Mouse (Mus musculus) cortical plate, adult 2 months (tissue): ENCODE results near the gene Col26a1. TPM values are rescaled to one million over a fixed set of nuclear protein-coding genes. Genes with fewer than 3 reads are reported as not detected.

Experiments
- H3K27ac ChIP-seq: fragments of 200-500 bp; 2 replicates; pipeline ENCODE4 v1.5.1; 2012; ENCODE audit warnings: low read length, control low read depth, inconsistent platforms; ENCODE audit not compliant: insufficient read depth
- H3K4me1 ChIP-seq: fragments of 200-500 bp; 2 replicates; pipeline ENCODE4 v1.6.1; 2011; ENCODE audit warnings: low read length; ENCODE audit not compliant: control insufficient read depth, insufficient read depth
- H3K4me3 ChIP-seq: fragments of 200-500 bp; 2 replicates; pipeline ENCODE4 v1.5.1; 2011; ENCODE audit warnings: mild to moderate bottlenecking, low read length, control low read depth; ENCODE audit not compliant: insufficient read depth
- CTCF ChIP-seq: fragments of 200-500 bp; IDR thresholded peaks from 2 replicates; pipeline ENCODE4 v1.5.1; 2011; ENCODE audit warnings: mild to moderate bottlenecking, control low read depth, low read length; ENCODE audit not compliant: insufficient read depth; ENCODE audit errors: extremely low read depth
- POLR2A ChIP-seq: fragments of 200-500 bp; IDR thresholded peaks from 2 replicates; pipeline ENCODE4 v1.6.1; 2011; ENCODE audit warnings: mild to moderate bottlenecking, low read length, control low read depth; ENCODE audit not compliant: insufficient read depth; ENCODE audit errors: extremely low read depth
- polyA plus RNA-seq: library from polyadenylated mRNA; depleted of rRNA; stranded (reverse); fragments of >200 nt; gene quantifications from 2 replicates; pipeline ENCODE4 v1.2.3, GENCODE M21; 2012

Gene Col26a1
- polyA plus RNA-seq, 1 experiment, result 22.7 TPM

DNA sequence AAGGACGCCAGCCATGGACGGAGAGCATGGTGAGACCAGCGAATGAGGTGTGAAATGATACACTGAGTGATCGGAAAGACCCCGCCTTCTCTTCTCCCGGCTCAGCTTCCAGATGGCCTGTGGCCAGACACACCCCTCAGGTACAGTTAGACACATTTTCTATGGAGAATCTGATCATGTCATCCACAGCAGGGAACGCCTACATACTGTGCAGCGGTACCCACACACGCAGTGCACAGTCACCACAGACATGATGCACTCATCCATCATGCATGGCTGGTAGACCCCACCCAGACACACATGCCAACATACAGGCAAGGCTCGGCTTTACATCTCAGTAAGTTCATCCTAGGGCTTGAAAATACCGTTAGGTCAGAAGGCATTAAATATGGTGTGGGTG is 63.3 kb downstream of the Col26a1 start:
- H3K27ac ChIP-seq, result no peak overlapping the region
- H3K4me3 ChIP-seq, result no peak overlapping the region
- TF ChIP-seq CTCF (no peak), POLR2A (no peak)
- no peaks in the 10 kb centered on the region for H3K4me1 ChIP-seq

DNA sequence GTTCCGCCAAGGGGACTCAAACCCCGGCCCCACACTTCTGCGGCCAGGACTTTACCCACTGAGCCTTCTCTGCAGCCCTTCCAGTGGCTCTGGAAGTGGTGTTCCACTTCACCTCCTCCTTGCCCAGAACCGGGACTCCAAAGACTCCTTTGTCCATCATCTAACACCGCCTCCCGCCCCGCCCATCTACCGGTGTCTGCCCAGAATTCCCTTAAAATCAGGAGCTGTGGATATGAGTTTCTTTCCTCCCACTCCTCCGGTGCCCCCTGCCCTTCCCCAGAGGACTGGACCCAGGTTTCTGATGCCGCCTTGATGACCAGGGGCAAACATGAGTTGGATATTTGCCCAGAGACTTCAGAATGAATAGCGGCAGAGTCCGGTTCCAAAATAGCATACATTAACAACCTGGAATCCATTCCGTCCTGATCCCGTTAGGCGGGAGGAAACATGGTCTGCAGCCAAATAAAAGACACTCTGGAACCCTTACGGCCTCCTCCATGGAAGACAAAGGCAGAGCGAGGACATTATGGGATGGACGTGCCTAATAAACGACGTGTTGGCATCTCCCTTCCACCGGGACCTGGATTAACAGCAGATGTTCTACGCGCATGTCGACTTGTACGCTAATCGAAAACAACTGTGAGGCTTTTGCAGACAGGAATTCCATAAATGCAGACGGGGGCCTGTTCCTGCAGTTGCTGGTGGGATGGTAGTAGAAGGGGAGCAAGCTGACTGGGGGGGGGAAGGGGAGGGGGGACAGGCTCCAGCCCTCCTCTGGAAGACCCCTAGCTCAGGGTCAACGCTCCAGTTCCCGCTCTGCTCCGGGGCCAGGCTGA is 72.3 kb downstream of the Col26a1 start:
- H3K27ac ChIP-seq, result no peak overlapping the region
- H3K4me3 ChIP-seq, result no peak overlapping the region
- TF ChIP-seq POLR2A, result no peak
- no peak for TF ChIP-seq CTCF
- H3K4me1 ChIP-seq, result no peaks in the 10 kb centered on the region

DNA sequence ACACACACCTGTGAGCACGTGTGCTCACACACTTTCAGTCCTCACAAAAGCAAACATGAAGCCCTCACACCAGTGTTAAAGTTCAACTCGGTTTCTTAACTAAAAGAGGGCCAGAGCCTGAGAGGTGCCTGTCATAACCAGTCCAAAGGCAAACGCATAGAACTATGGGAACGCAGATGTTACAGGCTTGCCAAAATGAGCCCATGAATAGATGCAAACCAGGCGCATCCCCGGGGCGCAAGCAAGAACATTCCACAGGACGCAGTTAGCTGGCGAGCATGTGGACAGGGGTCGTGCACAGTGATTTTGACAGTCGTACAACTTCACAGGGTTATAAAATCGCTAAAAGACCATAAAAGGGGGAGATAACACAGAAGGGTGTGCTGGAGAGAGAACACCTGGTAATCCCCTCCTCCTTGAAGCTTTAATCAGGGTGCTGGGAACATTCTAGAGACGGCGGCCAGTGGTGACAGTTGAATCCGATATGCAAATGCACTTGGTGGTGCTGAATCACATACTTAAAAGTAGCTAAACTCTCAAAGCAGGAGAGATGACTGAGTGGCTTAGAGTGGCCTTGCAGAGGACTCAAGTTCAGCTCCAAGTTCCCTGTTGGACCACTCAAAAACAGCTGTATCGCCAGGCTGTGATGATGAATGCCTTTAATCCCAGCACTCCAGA is 76.5 kb downstream of the Col26a1 start:
- no peak for TF ChIP-seq CTCF
- Histone ChIP-seq H3K4me1 (no peaks in the 10 kb centered on the region), H3K4me3 (no peak overlapping the region), H3K27ac (no peak overlapping the region)

DNA sequence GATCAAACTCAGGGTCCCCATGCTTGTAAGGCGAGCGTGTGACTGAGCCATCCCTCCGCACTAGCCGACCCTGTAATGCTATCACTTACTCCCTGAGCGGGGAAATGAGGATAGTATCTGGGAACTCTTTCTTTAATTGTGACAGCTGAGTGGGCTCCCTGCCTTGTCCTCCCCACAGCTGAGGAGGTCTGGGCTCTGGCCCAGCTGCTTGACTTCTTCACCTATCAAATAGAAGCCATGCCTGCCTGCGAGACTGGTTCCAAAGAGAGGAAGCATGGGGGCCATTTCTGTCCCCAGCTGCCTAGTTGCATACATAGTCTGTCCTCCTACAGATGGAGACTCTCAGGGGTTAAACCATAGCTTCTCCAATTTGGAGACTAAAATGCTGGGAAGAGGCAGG is 78.0 kb downstream of the Col26a1 start:
- TF ChIP-seq POLR2A (no peak), CTCF (no peak)
- Histone ChIP-seq H3K4me1 (no peaks in the 10 kb centered on the region), H3K4me3 (no peak overlapping the region), H3K27ac (no peak overlapping the region)

DNA sequence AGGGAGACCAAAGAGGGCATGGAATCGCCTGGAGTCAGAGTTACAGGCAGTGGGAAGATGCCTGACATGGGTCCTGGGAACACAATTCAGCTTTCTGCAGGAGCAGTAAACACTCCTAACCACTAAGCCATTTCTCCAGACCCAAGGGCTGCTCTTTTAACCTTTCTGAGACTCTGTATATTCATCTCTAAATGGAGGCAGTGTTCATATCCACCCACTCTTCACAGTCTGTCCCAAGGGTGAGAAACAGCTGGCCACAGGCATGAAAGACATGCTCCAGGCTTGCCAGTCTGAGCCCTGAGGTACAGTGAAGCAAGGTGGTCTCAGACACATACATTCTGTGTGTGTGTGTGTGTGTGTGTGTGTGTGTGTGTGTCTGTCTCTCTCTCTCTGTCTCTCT is 78.8 kb downstream of the Col26a1 start:
- no peak for TF ChIP-seq CTCF
- TF ChIP-seq POLR2A, result no peak
- Histone ChIP-seq H3K27ac (no peak overlapping the region), H3K4me3 (no peak overlapping the region), H3K4me1 (no peaks in the 10 kb centered on the region)

DNA sequence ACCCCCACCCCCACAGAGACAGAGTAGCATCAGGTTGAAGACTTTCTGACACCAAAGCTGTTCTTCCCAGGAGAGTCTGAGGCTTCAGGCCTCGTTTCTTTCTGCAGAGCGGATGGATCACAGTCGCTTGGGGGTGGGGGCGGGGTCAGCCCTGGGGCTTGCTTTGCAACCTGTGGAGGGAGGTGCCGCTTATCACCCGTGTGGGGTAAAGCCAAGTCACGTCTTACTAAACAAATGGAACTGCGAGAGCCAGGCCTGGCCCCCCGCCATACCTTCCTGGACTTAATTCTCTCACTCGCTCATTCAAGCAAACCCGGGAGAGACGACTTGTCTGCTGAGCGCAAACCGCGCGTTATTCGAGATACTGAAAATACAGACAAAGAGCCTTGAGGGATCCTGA is 80.3 kb downstream of the Col26a1 start:
- TF ChIP-seq POLR2A, result no peak
- no peak for TF ChIP-seq CTCF
- H3K4me3 ChIP-seq, result no peak overlapping the region
- no peak overlapping the region for H3K27ac ChIP-seq
- no peaks in the 10 kb centered on the region for H3K4me1 ChIP-seq

DNA sequence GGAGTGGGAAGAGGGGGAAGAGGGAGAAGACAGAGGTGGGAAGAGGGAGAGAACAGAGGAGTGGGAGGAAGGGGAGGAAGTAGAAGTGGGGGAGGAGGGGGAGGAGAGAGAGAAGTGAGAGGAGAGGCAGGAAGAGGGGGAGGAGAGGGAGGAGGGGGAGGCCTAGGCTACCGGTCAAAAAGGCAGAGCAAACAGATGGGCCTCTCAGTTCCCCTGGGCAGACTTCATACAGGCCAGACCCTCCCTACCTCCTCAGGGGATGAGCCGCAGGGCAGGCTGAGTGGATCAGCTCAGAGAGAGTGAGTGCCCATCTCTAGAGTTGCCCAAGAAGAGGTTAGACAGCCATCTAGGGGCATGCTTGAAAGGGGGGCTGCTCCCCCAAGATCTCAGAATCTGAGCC is 86.1 kb downstream of the Col26a1 start:
- H3K4me3 ChIP-seq, result no peak overlapping the region
- TF ChIP-seq POLR2A, result no peak
- TF ChIP-seq CTCF, result no peak

DNA sequence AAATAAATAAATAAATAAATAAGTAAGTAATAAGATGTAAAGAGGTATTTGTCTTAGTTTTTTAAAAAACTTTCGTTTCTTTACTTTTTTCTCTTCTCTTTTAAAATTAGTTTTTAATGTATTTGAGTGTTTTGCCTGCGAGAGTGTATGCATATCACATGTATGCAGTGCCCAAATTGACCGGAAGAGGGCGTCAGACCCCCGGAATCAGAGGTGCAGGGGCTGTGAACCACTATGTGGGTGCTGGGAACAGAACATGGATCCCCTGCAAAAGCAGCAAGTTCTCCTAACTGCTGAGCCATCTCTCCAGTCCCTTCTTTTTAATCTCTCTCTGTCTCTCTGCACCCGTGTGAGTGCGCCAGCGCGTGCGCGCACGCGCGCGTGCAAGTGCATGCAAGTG is 89.2 kb downstream of the Col26a1 start:
- TF ChIP-seq CTCF (no peak), POLR2A (no peak)
- Histone ChIP-seq H3K4me1 (no peaks in the 10 kb centered on the region), H3K4me3 (no peak overlapping the region)

More for the DNA sequence above, 86.1 kb downstream of the Col26a1 start:
- no peak overlapping the region for H3K27ac ChIP-seq
- no peaks in the 10 kb centered on the region for H3K4me1 ChIP-seq

DNA sequence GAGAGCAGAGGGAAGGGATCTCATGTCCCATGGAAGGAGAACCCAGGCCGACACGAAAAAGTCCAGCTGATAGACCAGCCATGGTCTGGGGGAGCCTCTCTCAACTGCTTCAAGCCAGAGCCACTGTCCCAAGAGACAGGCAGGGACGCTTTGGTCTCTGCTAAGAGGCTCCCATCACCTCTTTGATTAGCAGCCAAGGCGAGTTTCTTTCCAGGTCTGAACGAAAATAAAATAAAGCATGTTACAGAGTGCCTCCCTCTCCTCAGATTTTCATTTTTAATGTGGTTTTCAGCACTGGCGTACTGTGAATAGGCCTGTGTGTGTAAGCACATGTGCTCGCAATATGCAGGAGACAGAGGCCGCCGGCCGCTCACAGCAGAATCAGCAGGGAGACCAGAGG is 90.5 kb downstream of the Col26a1 start:
- H3K4me1 ChIP-seq, result no peaks in the 10 kb centered on the region
- no peak for TF ChIP-seq CTCF
- TF ChIP-seq POLR2A, result no peak
- H3K4me3 ChIP-seq, result no peak overlapping the region
- no peak overlapping the region for H3K27ac ChIP-seq

More for the DNA sequence above, 89.2 kb downstream of the Col26a1 start:
- no peak overlapping the region for H3K27ac ChIP-seq

DNA sequence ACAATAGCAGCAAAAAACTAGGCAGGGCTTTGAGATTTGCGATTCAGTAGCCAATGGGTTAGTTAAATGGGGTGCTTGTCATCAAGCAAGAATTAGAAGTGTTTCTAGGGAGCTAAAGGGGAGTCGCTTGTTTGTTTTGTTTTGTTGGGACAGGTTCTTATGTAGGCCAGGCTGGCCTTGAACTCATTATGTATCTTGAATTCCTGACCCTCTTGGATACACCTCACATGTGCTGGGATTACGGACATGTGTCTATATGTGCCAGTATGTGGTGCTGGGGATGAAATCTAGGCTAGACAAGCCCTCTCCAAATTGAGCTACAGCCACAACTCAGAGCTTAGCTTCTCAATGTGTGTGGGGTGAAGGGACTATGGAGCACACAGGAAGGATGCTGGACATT is 91.8 kb downstream of the Col26a1 start:
- TF ChIP-seq POLR2A, result no peak
- TF ChIP-seq CTCF, result no peak

More for the DNA sequence above, 91.8 kb downstream of the Col26a1 start:
- Histone ChIP-seq H3K4me1 (no peaks in the 10 kb centered on the region), H3K27ac (no peak overlapping the region), H3K4me3 (no peak overlapping the region)
